Mouse (Mus musculus) midbrain, embryonic 14.5 days (tissue): ENCODE data around the gene Fgfr2. TPM values are rescaled to one million over a fixed set of nuclear protein-coding genes. Genes with fewer than 3 reads are reported as not detected.

Source experiments
- ATAC-seq: fragments of 200-750 bp; cut with Nextera tagmentation; 2 replicates; pipeline ENCODE4 v1.8.0; 2017; ENCODE audit warnings: moderate number of reproducible peaks, moderate library complexity; ENCODE audit not compliant: low FRiP score, low TSS enrichment
- DNase-seq: peaks from one replicate; pipeline ENCODE4 v3.0.0-alpha.2; 2015
- H3K27ac ChIP-seq: fragments of 300-500 bp; sonication (generic); replicated peaks from 2 replicates; pipeline ENCODE4 v1.5.1; 2014; ENCODE audit warnings: mild to moderate bottlenecking, low read depth, low read length, moderate library complexity
- H3K27me3 ChIP-seq: fragments of 300-500 bp; sonication (generic); 2 replicates; pipeline ENCODE4 v1.6.1; 2014; ENCODE audit warnings: low read length, control low read depth, mixed read lengths; ENCODE audit not compliant: control insufficient read depth, insufficient read depth
- H3K36me3 ChIP-seq: fragments of 300-500 bp; sonication (generic); 2 replicates; pipeline ENCODE4 v1.6.1; 2014; ENCODE audit warnings: low read length, control low read depth; ENCODE audit not compliant: control insufficient read depth, insufficient read depth
- H3K4me1 ChIP-seq: fragments of 300-500 bp; sonication (generic); 2 replicates; pipeline ENCODE4 v1.6.1; 2014; ENCODE audit warnings: mild to moderate bottlenecking, antibody characterized with exemption, low read length, control low read depth; ENCODE audit not compliant: control insufficient read depth, insufficient read depth
- H3K4me2 ChIP-seq: fragments of 300-500 bp; sonication (generic); 2 replicates; pipeline ENCODE4 v1.6.1; 2014; ENCODE audit warnings: mild to moderate bottlenecking, low read length, moderate library complexity
- H3K4me3 ChIP-seq: fragments of 300-500 bp; sonication (generic); replicated peaks from 2 replicates; pipeline ENCODE4 v1.5.1; 2014; ENCODE audit warnings: low read depth, low read length
- H3K9ac ChIP-seq: fragments of 300-500 bp; sonication (generic); replicated peaks from 2 replicates; pipeline ENCODE4 v1.6.1; 2014; ENCODE audit warnings: mild to moderate bottlenecking, low read length, moderate library complexity
- H3K9me3 ChIP-seq: fragments of 300-500 bp; sonication (generic); 2 replicates; pipeline ENCODE4 v1.6.1; 2016; ENCODE audit warnings: low read length, control low read depth, mixed read lengths; ENCODE audit not compliant: control insufficient read depth
- WGBS: fragments of 180-500 bp; shearing (Covaris S2); extraction: QIAGEN DNeasy Blood & Tissue Kit; methylation state at CpG from one replicate; pipeline ENCODE4 v1.1.7; 2014; 5-methylcytosine and 5-hydroxymethylcytosine counted together
- polyA plus RNA-seq: library from polyadenylated mRNA; unstranded; fragments of >200 nt; fragmentation: Nextera tagmentation; extraction: Ambion mirVana; gene quantifications from 2 replicates; pipeline ENCODE4 v1.2.1, GENCODE M21; 2014

Gene Fgfr2
- polyA plus RNA-seq, 1 experiment from 2014 or later = 28.1 TPM

- ATAC-seq (no peak), DNase-seq (no peak)
- H3K4me3 ChIP-seq = no peak overlapping the region
- H3K4me1 ChIP-seq = no peaks in the 10 kb centered on the region
- no peak overlapping the region for H3K27ac ChIP-seq
- H3K4me2 ChIP-seq = no peak overlapping the region
- no peaks in the 10 kb centered on the region for H3K27me3 ChIP-seq
- WGBS = 72% methylated on average over 7 of the region's 7 CpGs
- H3K9ac ChIP-seq = no peak overlapping the region
- H3K36me3 ChIP-seq = peaks cover 53% of the 10 kb centered on the region
- no peaks in the 10 kb centered on the region for H3K9me3 ChIP-seq
Measured at GRCm38 (mm10) chr7:131345856-131346541, 1777.2 kb downstream of the Fgfr2 start.

DNA sequence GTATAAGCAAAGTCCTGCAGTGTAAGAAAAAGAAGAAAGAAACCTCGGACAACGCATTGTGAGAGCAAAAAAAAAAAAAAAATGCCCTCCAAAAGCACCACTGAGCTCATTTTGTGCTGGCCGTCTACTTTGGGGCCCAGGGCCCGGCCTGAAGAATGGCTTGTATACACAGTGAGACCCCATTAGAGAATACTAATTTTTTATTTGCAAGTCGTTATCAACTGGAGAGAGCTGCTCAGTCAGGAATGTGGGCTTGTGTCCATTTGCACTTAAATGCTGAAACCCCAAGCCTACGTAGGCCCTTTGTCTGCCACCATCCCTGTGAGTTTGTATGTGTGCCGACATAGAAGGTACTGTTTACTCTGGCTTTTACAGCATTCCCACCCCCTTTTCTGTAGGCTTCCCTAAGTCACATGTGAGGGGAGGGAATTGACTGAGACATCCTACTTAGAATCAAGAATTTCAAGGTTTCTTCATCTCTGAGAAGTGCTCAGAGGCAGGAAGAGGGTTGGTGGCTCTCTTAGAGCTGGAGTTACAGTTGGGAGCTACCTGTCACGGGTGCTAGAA is 1785.6 kb downstream of the Fgfr2 start:
- no peak overlapping the region for H3K9ac ChIP-seq
- H3K27me3 ChIP-seq = no peaks in the 10 kb centered on the region
- H3K36me3 ChIP-seq = peaks cover 28% of the 10 kb centered on the region
- whole genome bisulfite sequencing = 42% methylated on average over 8 of the region's 8 CpGs
- no peak overlapping the region for H3K4me3 ChIP-seq
- no peaks in the 10 kb centered on the region for H3K9me3 ChIP-seq
- DNase-seq (peak; percentile 33), ATAC-seq (no peak)
- H3K27ac ChIP-seq = no peak overlapping the region
- H3K4me2 ChIP-seq = no peak overlapping the region
- peaks cover 3% of the 10 kb centered on the region; the same call in 1 of the 2 replicates for H3K4me1 ChIP-seq

- Histone ChIP-seq H3K27me3 (no peaks in the 10 kb centered on the region), H3K27ac (no peak within 1 kb of the TSS), H3K4me2 (no peak within 1 kb of the TSS), H3K9me3 (no peaks in the 10 kb centered on the region), H3K4me3 (no peak within 1 kb of the TSS), H3K4me1 (peaks cover 3% of the 10 kb centered on the region; the same call in 1 of the 2 replicates), H3K36me3 (0 out of 2 replicates have a peak, but pooled peaks cover 2% of the 10 kb centered on the region), H3K9ac (no peak within 1 kb of the TSS)
- 59% methylated on average over 1 of the region's 1 CpGs for WGBS
- no peak for DNase-seq
- ATAC-seq = no peak
Measured at GRCm38 (mm10) chr7:131333564-131333963, 1789.6 kb downstream of the Fgfr2 start, which contains the start of gene Fam24a. Gene Fam24a, plus strand, starts transcription at chr7:131333864.

DNA sequence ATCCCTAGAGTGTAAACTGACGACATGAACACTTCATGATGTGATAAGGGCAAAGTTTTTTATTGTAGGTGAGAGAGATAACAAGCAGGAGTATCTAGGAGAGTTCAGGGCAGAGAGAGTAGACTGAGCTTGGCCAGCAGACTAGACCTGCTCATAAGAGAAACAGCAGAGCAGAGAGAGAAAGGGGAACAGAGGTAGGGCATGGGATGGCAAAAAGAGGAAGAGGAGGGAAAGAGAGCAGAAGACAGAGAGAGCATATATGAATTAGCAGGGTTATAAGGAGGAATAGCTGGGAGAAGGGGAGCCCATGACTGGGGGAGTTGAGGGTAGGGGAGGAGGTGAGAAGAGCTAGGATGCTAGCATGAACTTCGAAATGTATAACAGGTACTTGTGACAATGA is 1791.5 kb downstream of the Fgfr2 start:
- Histone ChIP-seq H3K27me3 (no peaks in the 10 kb centered on the region), H3K9me3 (no peaks in the 10 kb centered on the region), H3K36me3 (no peaks in the 10 kb centered on the region), H3K27ac (no peak overlapping the region), H3K9ac (no peak overlapping the region), H3K4me3 (no peak overlapping the region), H3K4me2 (no peak overlapping the region), H3K4me1 (no peaks in the 10 kb centered on the region)
- WGBS = 81% methylated on average over 2 of the region's 2 CpGs
- DNase-seq (no peak), ATAC-seq (no peak)

GRCm38 (mm10) chr7:131329416-131329815 is 1793.7 kb downstream of the Fgfr2 start, which contains the start of gene Fam24b:
Gene Fam24b, minus strand, starts transcription at chr7:131329516.
- Histone ChIP-seq H3K27ac (no peak within 1 kb of the TSS), H3K4me2 (no peak within 1 kb of the TSS), H3K36me3 (no peaks in the 10 kb centered on the region), H3K4me3 (no peak within 1 kb of the TSS), H3K9ac (no peak within 1 kb of the TSS), H3K9me3 (no peaks in the 10 kb centered on the region), H3K27me3 (no peaks in the 10 kb centered on the region), H3K4me1 (no peaks in the 10 kb centered on the region)
- ATAC-seq (no peak), DNase-seq (no peak)
- WGBS = 90% methylated on average over 5 of the region's 5 CpGs

DNA sequence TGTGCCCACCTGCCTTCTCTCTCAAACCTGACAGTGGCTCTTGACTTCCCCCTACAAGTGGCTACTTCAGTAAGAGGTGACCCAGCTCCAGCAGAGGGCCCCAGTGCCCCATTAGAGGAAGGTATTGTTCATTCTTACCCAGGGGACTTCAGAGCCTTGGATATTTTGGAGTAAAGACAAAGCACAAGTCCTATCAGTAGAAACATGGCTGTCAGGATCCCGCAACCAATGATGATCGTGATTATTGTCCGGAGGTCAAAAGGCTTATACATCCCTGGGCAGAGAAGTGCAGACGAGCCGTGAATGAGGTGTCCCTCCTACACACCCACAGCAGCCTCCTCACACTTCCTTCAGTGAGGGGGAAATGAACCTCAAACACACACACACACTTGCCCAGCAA is 1796.1 kb downstream of the Fgfr2 start:
- Histone ChIP-seq H3K27me3 (no peaks in the 10 kb centered on the region), H3K27ac (no peak overlapping the region), H3K9me3 (no peaks in the 10 kb centered on the region), H3K36me3 (no peaks in the 10 kb centered on the region), H3K4me2 (no peak overlapping the region), H3K4me3 (no peak overlapping the region), H3K9ac (no peak overlapping the region), H3K4me1 (no peaks in the 10 kb centered on the region)
- DNase-seq = no peak
- 93% methylated on average over 5 of the region's 5 CpGs for WGBS
- ATAC-seq = no peak

DNA sequence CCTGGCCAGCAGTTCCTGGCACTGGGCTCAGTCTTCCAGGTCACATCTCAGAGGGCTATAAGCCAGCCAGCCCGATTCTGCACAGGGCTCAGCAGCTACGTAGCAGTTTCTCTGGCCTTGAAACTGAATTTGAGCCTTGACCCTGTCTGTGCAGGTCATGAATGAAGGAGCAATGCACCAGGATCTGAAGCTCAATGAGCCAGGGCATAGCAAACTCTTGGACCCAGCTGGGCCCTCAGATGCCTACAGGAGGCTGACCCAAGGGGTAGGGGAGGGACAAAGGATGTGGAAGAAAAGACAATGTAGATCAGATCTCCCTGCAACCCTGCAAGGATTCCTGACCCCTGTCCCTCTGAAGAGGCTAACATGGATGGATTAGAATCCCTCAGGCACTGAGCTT is 1801.0 kb downstream of the Fgfr2 start, which contains the start of gene Cuzd1:
TSS of gene Cuzd1 (minus strand) at position 101 of the 400 bp plus-strand sequence.
- no peaks in the 10 kb centered on the region for H3K36me3 ChIP-seq
- no peak within 1 kb of the TSS for H3K9ac ChIP-seq
- H3K27me3 ChIP-seq = no peaks in the 10 kb centered on the region
- 91% methylated on average over 2 of the region's 2 CpGs for WGBS
- H3K9me3 ChIP-seq = no peaks in the 10 kb centered on the region
- no peak within 1 kb of the TSS for H3K4me3 ChIP-seq
- ATAC-seq = no peak
- no peak for DNase-seq
- no peak within 1 kb of the TSS for H3K27ac ChIP-seq
- no peaks in the 10 kb centered on the region for H3K4me1 ChIP-seq
- no peak within 1 kb of the TSS for H3K4me2 ChIP-seq

DNA sequence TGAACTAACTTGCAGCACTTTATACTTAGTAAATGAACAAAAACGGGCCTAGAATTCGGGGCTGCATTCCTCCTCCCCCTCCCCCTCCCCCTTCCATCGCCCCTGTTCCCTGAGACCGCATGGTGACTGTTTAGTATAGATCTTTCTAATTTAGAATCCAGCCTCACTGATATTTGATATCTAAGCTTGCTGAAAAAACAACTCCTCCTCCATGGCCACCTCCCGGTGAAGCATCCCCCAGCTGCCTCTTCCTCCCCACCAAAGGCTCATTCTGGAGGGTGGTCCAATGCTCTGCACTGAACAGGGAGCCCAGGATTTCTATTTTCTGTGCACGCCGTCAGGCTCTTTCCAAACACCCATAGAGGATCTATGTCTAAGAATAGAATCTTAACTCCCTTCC is 1804.8 kb downstream of the Fgfr2 start:
- no peak for ATAC-seq
- Histone ChIP-seq H3K4me1 (no peaks in the 10 kb centered on the region), H3K9me3 (no peaks in the 10 kb centered on the region), H3K36me3 (no peaks in the 10 kb centered on the region), H3K4me2 (no peak overlapping the region), H3K4me3 (no peak overlapping the region), H3K27ac (no peak overlapping the region), H3K27me3 (no peaks in the 10 kb centered on the region), H3K9ac (no peak overlapping the region)
- WGBS = 90% methylated on average over 6 of the region's 7 CpGs
- DNase-seq = no peak

GRCm38 (mm10) chr7:131317587-131317986 is 1805.6 kb downstream of the Fgfr2 start:
- DNase-seq (no peak), ATAC-seq (no peak)
- Histone ChIP-seq H3K27ac (no peak overlapping the region), H3K4me2 (no peak overlapping the region), H3K9me3 (no peaks in the 10 kb centered on the region), H3K27me3 (no peaks in the 10 kb centered on the region), H3K4me3 (no peak overlapping the region), H3K36me3 (no peaks in the 10 kb centered on the region), H3K4me1 (no peaks in the 10 kb centered on the region), H3K9ac (no peak overlapping the region)
- 76% methylated on average over 12 of the region's 12 CpGs for WGBS
